Mouse (Mus musculus) neutrophil, adult 83 days (primary cell): ENCODE results near the gene Rasl10a. TPM values are rescaled to one million over a fixed set of nuclear protein-coding genes. Genes with fewer than 3 reads are reported as not detected.

Source experiments
- total RNA-seq, 2 experiments: library from RNA; stranded (reverse); gene quantifications; one replicate each; pipeline ENCODE4 v1.2.4; 2023

The Rasl10a gene
- total RNA-seq, result under 1 TPM; 0.51 to 0.81 TPM

DNA sequence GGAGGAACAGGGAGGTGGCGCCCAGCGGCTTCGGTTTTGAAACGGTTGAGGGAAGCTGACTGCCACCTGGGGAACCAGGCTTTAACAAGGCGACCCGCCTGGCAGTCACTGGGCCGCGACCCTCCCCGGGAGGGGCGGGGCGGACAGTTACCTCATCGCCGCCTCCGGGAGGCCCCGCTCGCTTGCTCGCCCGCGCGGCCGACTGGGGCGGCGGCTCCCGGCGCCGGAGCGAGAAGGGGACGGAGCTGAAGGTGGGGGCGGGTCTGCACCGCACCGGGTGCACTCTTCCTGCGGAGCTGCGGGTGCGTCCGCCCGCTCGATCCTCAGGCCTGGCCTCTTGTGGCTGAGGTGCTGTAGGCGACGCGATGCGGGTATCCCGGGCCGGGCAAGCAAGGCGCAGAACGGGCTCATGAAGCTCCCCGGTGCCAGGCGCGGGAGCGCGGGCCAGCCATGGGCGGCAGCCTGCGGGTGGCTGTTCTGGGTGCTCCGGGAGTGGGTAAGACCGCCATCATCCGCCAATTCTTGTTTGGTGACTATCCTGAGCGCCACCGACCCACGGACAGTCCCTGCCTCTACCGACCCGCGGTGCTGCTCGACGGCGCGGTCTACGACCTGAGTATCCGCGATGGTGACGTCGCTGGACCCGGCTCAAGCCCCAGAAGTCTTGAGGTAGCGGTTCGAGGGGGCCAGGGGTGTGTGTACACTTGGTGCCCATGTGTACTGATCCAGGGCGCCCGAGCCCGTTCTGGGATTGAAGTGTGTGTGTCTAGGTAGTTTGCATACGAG lies at the start of gene Rasl10a:
TSS of gene Rasl10a (plus strand) at position 273 of the 786 bp plus-strand sequence.

GRCm38 (mm10) chr11:5065056-5065821 lies 7.3 kb downstream of the Rasl10a start, which contains the start of gene Gas2l1:
TSS of gene Gas2l1 (minus strand) at chr11:5065327.

GRCm38 (mm10) chr11:5098736-5099542 lies 41.0 kb downstream of the Rasl10a start, which contains the start of the genes Rhbdd3 and Ewsr1:
TSS of gene Rhbdd3 (plus strand) at chr11:5098926.
TSS of gene Ewsr1 (minus strand) at chr11:5099266.

Other genes starting within 250 kb of the Rasl10a start
- gene Nf2, start 208.6 kb upstream of the Rasl10a start, total RNA-seq, result 10 to 100 TPM; 21.4 to 24.7 TPM
- gene Nipsnap1, start 184.2 kb upstream of the Rasl10a start, total RNA-seq, result 1 to 10 TPM; 2.8 to 2.9 TPM
- gene Thoc5, start 162.8 kb upstream of the Rasl10a start, total RNA-seq, result 10 to 100 TPM; 17.4 to 18.5 TPM
- under 1 TPM; 0.09 to 0.31 TPM for gene Nefh, start 110.1 kb upstream of the Rasl10a start, total RNA-seq
- 10 to 100 TPM; 42.7 to 60.1 TPM for gene Ap1b1, start 71.3 kb upstream of the Rasl10a start, total RNA-seq
- 1 to 10 TPM; 3.4 to 3.8 TPM for gene Gas2l1, start 7.2 kb downstream of the Rasl10a start, total RNA-seq
- gene Rhbdd3, start 40.8 kb downstream of the Rasl10a start, total RNA-seq, result 1 to 10 TPM; 7.1 to 7.8 TPM
- gene Ewsr1, start 41.1 kb downstream of the Rasl10a start, total RNA-seq, result 100 to 1,000 TPM; 312 to 319 TPM
- gene Emid1, start 94.1 kb downstream of the Rasl10a start, total RNA-seq, result 1 to 10 TPM; 1.2 to 2.1 TPM
- gene Kremen1, start 203.4 kb downstream of the Rasl10a start, total RNA-seq, result 1 to 10 TPM; 5.2 to 6.7 TPM